In genomic region chr1:178590229-178591171, GRCm38 (mm10) we compare ENCODE assay signal across 9 mouse cellular contexts.
A peak's percentile ranks its signal among the peaks of the same experiment; 100 is the strongest.
DNase-seq lines count a peak whose midpoint lies in the region; ATAC-seq and TF ChIP-seq lines count a peak whose summit lies in the region.
"Had no signal": no experiment of that assay in that cellular context is flagged by ENCODE, and none has a peak within 500 bp of the region (broad histone marks: within the 10 kb centered on the region; RNA-seq: fewer than 3 reads in every experiment).

No protein-coding gene starts in this region.

- peak; percentile 42 for ATAC-seq in granulocyte monocyte progenitor cell, adult 5-6 weeks (replicated peaks; ENCODE audit: poor library complexity, severe bottlenecking)
- ATAC-seq in limb, embryonic 13.5 days (ENCODE audit: low FRiP score, low read depth): peak; percentile 71
- ATAC-seq in midbrain, embryonic 15.5 days (replicated peaks): no peak

- H3K9ac ChIP-seq in CH12.LX (ENCODE audit: insufficient read depth, low read depth): no peak overlapping the region
- no peak overlapping the region for H3K9ac ChIP-seq in limb, embryonic 13.5 days
- H3K9ac ChIP-seq in midbrain, embryonic 15.5 days: no peak overlapping the region
- H3K9ac ChIP-seq: heart, embryonic 12.5 days had no signal

- peaks cover 2 to 4% of the 10 kb centered on the region in 2 experiments for H3K4me1 ChIP-seq in CH12.LX (ENCODE audit: control insufficient read depth in 1 of 2, insufficient read depth in 2 of 2)
- peaks cover 32% of the 10 kb centered on the region for H3K4me1 ChIP-seq in limb, embryonic 13.5 days
- H3K4me1 ChIP-seq in midbrain, embryonic 15.5 days: no peaks in the 10 kb centered on the region

- dilution Hi-C loops in CH12.LX (cut with MboI; ENCODE audit: extremely low pct_ligation_motif_present, extremely low pct_unique_long_range_greater_than_20kb, low sequenced_read_pairs): no loop called here

- TF ChIP-seq EP300 in CH12.LX (IDR thresholded peaks at IDR 0.05; ENCODE audit: low read length): no peak

- in situ Hi-C loops in CH12.LX (cut with MboI; ENCODE audit: low pct_ligation_motif_present, low pct_unique_long_range_greater_than_20kb, low sequenced_read_pairs): no loop called here

- TF ChIP-seq POLR2A in CH12.LX (IDR thresholded peaks at IDR 0.05; ENCODE audit: low read depth, low read length): no peak

- no peak overlapping the region for H3K4me3 ChIP-seq in layer of hippocampus, adult 2 months
- H3K4me3 ChIP-seq in CH12.LX (replicated peaks in 1 of 3; ENCODE audit: low read depth in 2 of 3, low read length in 2 of 3, poor library complexity in 1 of 3): no peak overlapping the region
- H3K4me3 ChIP-seq in limb, embryonic 13.5 days: no peak overlapping the region
- H3K4me3 ChIP-seq in midbrain, embryonic 15.5 days: no peak overlapping the region
- H3K4me3 ChIP-seq: heart, embryonic 12.5 days had no signal

- H3K9me3 ChIP-seq in CH12.LX (replicated peaks; ENCODE audit: low read length): no peaks in the 10 kb centered on the region
- no peaks in the 10 kb centered on the region; the same call in 1 of the 2 replicates for H3K9me3 ChIP-seq in limb, embryonic 13.5 days
- H3K9me3 ChIP-seq in midbrain, embryonic 15.5 days: no peaks in the 10 kb centered on the region
- H3K9me3 ChIP-seq: heart, embryonic 12.5 days had no signal

- no peak for TF ChIP-seq CTCF in layer of hippocampus, adult 2 months (conservative IDR thresholded peaks at IDR 0.05)
- no peak for TF ChIP-seq CTCF in CH12.LX (conservative IDR thresholded peaks at IDR 0.05 in 1 of 2, IDR thresholded peaks at IDR 0.05 in 1 of 2; ENCODE audit: low read depth in 2 of 2, low read length in 2 of 2)

- H3K27ac ChIP-seq in layer of hippocampus, adult 2 months: peak overlapping the region; percentile 25; the same call in 1 of the 2 replicates
- no peak overlapping the region for H3K27ac ChIP-seq in CH12.LX (ENCODE audit: insufficient read depth, low read depth)
- H3K27ac ChIP-seq in limb, embryonic 13.5 days: peak overlapping the region; percentile 44; the same call in 1 of the 2 replicates
- no peak overlapping the region for H3K27ac ChIP-seq in midbrain, embryonic 15.5 days

- H3K4me2 ChIP-seq in CH12.LX (ENCODE audit: insufficient read depth, low read depth, poor library complexity, severe bottlenecking): no peak overlapping the region
- peak overlapping the region; percentile 23; the same call in 1 of the 2 replicates for H3K4me2 ChIP-seq in limb, embryonic 13.5 days (replicated peaks)
- H3K4me2 ChIP-seq in midbrain, embryonic 15.5 days: no peak overlapping the region
- H3K4me2 ChIP-seq: heart, embryonic 12.5 days had no signal

- DNase-seq in layer of hippocampus, adult 2 months (ENCODE audit: low spot score in 2 of 2): peak in 1 of 2 experiments; percentile 60
- no peak for DNase-seq in layer of hippocampus, adult 8-10 months (ENCODE audit: low spot score in 2 of 2)
- DNase-seq in CH12.LX (ENCODE audit: extremely low read depth): peak; percentile 29
- no peak for DNase-seq in retina, embryonic 14.5 days (ENCODE audit: low spot score)
- DNase-seq in right cerebral cortex, postnatal 25 days: no peak

- H3K27me3 ChIP-seq in CH12.LX (replicated peaks): no peaks in the 10 kb centered on the region
- H3K27me3 ChIP-seq in limb, embryonic 13.5 days: peaks cover 5% of the 10 kb centered on the region; the same call in 1 of the 2 replicates
- H3K27me3 ChIP-seq in midbrain, embryonic 15.5 days (replicated peaks): no peaks in the 10 kb centered on the region
- H3K27me3 ChIP-seq: heart, embryonic 12.5 days had no signal

- H3K79me2 ChIP-seq in CH12.LX (replicated peaks; ENCODE audit: control insufficient read depth, extremely low read depth, insufficient read depth, poor library complexity, severe bottlenecking): no peaks in the 10 kb centered on the region

- H3K36me3 ChIP-seq in CH12.LX (replicated peaks in 1 of 2; ENCODE audit: control insufficient read depth in 1 of 2, insufficient read depth in 1 of 2, low read length in 1 of 2): no peaks in the 10 kb centered on the region
- H3K36me3 ChIP-seq in limb, embryonic 13.5 days: no peaks in the 10 kb centered on the region
- no peaks in the 10 kb centered on the region for H3K36me3 ChIP-seq in midbrain, embryonic 15.5 days (replicated peaks)

- no peak for TF ChIP-seq RAD21 in CH12.LX (IDR thresholded peaks at IDR 0.05; ENCODE audit: low read depth, low read length)

- WGBS in limb, embryonic 13.5 days: 24% methylated on average over 13 of the region's 13 CpGs
- 77% methylated on average over 13 of the region's 13 CpGs for WGBS in midbrain, embryonic 15.5 days

TF ChIP-seq in CH12.LX, 34 proteins besides CTCF, POLR2A, EP300 and RAD21:
- TF ChIP-seq MAZ (IDR thresholded peaks at IDR 0.05; ENCODE audit: low read depth, low read length) (no peak), ZMIZ1 (IDR thresholded peaks at IDR 0.05; ENCODE audit: low read depth, low read length) (no peak), NELFE (IDR thresholded peaks at IDR 0.05; ENCODE audit: low read depth, low read length) (no peak), USF2 (conservative IDR thresholded peaks at IDR 0.05; ENCODE audit: low read depth, low read length) (no peak), CHD2 (IDR thresholded peaks at IDR 0.05; ENCODE audit: low read length) (no peak), CHD1 (IDR thresholded peaks at IDR 0.05; ENCODE audit: low read depth, low read length) (no peak)

Comparison
In these comparisons a context has a peak if more than half of its experiments do, and no peak if none do; other contexts are left out.
1. H3K27ac ChIP-seq: peak in layer of hippocampus, adult 2 months (single experiment) and limb, embryonic 13.5 days (single experiment); none in CH12.LX (single experiment) and midbrain, embryonic 15.5 days (single experiment).